Mouse (Mus musculus) CH12.LX (cell line): ENCODE measurements around the gene Ptch2.

Source experiments
- CHD1 ChIP-seq: IDR thresholded peaks from 2 replicates; pipeline ENCODE4 v1.6.1; 2012; ENCODE audit warnings: low read depth, low read length, improper control_type of control experiment, inconsistent platforms
- CTCF ChIP-seq, 2 experiments: IDR thresholded peaks in 1 of 2; conservative IDR thresholded peaks in 1 of 2; 2 replicates each; pipeline ENCODE4 v1.5.1; 2011 to 2012; ENCODE audit warnings: low read depth in 2 of 2, low read length in 2 of 2, improper control_type of control experiment in 1 of 2, inconsistent platforms in 1 of 2, mild to moderate bottlenecking in 1 of 2, moderate library complexity in 1 of 2
- EP300 ChIP-seq: IDR thresholded peaks from 2 replicates; pipeline ENCODE4 v1.6.1; 2011; ENCODE audit warnings: low read length, improper control_type of control experiment
- HCFC1 ChIP-seq: IDR thresholded peaks from 2 replicates; pipeline ENCODE4 v1.6.1; 2012; ENCODE audit warnings: low read depth, mild to moderate bottlenecking, inconsistent platforms, low read length, improper control_type of control experiment
- MAX ChIP-seq: IDR thresholded peaks from 2 replicates; pipeline ENCODE4 v1.6.1; 2011; ENCODE audit warnings: low read length, improper control_type of control experiment
- MAZ ChIP-seq: IDR thresholded peaks from 2 replicates; pipeline ENCODE4 v1.6.1; 2012; ENCODE audit warnings: low read depth, mild to moderate bottlenecking, inconsistent platforms, low read length, improper control_type of control experiment, moderate library complexity
- MXI1 ChIP-seq: IDR thresholded peaks from 2 replicates; pipeline ENCODE4 v1.6.1; 2011; ENCODE audit warnings: mild to moderate bottlenecking, low read depth, low read length, improper control_type of control experiment
- NELFE ChIP-seq: IDR thresholded peaks from 2 replicates; pipeline ENCODE4 v1.6.1; 2011; ENCODE audit warnings: low read depth, low read length, improper control_type of control experiment
- POLR2A ChIP-seq: IDR thresholded peaks from 2 replicates; pipeline ENCODE4 v1.6.1; 2011; ENCODE audit warnings: low read depth, mild to moderate bottlenecking, improper control_type of control experiment, low read length
- SIN3A ChIP-seq: IDR thresholded peaks from 2 replicates; pipeline ENCODE4 v1.6.1; 2012; ENCODE audit warnings: low read length, improper control_type of control experiment, inconsistent platforms
- SMC3 ChIP-seq: IDR thresholded peaks from 2 replicates; pipeline ENCODE4 v1.6.1; 2011; ENCODE audit warnings: low read depth, low read length, improper control_type of control experiment
- TBP ChIP-seq: conservative IDR thresholded peaks from 2 replicates; pipeline ENCODE4 v1.6.1; 2011; ENCODE audit warnings: low read depth, low read length, improper control_type of control experiment
- ZC3H11A ChIP-seq: IDR thresholded peaks from 2 replicates; pipeline ENCODE4 v1.6.1; 2012; ENCODE audit warnings: low read depth, mild to moderate bottlenecking, inconsistent platforms, low read length, improper control_type of control experiment
- ZMIZ1 ChIP-seq: IDR thresholded peaks from 2 replicates; pipeline ENCODE4 v1.6.1; 2012; ENCODE audit warnings: low read depth, mild to moderate bottlenecking, inconsistent platforms, low read length, improper control_type of control experiment

GRCm38 (mm10) chr4:117140613-117141012 is 44.7 kb downstream of the Ptch2 start:
- no peak for TF ChIP-seq MAX
- no peak for TF ChIP-seq POLR2A
- TF ChIP-seq ZC3H11A = peak; percentile 5; the same call in 1 of the 2 replicates
- TF ChIP-seq HCFC1 = no peak
- TF ChIP-seq MAZ = no peak
- peak; percentile 33 for TF ChIP-seq SMC3
- no peak for TF ChIP-seq SIN3A
- no peak for TF ChIP-seq CHD1
- TF ChIP-seq EP300 = no peak
- no peak for TF ChIP-seq MXI1
- TF ChIP-seq CTCF (conservative IDR thresholded peaks at IDR 0.05 in 1 of 2, IDR thresholded peaks at IDR 0.05 in 1 of 2; ENCODE audit: low read depth in 2 of 2, low read length in 2 of 2) = peak in 1 of 2 experiments; percentile 68; a peak in 2 of 4 replicates
- no peak for TF ChIP-seq ZMIZ1
- TF ChIP-seq NELFE = no peak
- no peak for TF ChIP-seq TBP
